Mouse (Mus musculus): Measurements from ENCODE around the gene Usp38.

The Usp38 gene

DNA sequence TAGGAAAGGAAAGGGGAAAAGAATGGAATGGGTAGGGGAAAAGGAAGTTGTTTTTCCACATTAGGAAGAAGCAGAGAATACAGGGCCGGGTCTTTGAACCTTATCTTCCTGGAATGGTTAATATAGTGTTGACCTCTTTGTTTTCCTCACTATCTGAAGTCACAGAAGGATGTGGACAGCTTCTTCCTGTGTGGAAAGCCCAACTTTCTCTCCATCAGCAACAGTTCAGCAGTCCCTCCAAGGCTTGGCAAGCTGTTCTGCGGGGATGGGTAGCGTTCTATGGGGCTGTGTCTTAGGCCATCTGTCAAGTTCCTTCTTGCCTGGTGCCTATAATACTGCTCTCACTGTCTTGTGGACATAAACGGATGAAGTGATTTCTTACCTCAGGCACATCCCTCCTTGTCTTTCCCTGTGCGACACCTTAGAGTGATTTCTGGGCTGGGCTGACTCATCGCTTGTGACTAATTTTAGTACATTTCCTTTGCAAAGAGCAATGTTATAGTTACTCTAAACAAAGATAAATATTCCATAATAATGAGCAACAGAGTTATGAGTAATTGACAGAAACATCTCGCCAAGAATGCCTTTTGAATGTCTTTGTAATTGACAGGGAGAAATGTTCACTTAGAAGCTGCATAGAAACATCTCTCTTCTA, 52.7 kb downstream of the Usp38 start:
- no peak for DNase-seq (ENCODE audit: low spot score in 2 of 2)

DNA sequence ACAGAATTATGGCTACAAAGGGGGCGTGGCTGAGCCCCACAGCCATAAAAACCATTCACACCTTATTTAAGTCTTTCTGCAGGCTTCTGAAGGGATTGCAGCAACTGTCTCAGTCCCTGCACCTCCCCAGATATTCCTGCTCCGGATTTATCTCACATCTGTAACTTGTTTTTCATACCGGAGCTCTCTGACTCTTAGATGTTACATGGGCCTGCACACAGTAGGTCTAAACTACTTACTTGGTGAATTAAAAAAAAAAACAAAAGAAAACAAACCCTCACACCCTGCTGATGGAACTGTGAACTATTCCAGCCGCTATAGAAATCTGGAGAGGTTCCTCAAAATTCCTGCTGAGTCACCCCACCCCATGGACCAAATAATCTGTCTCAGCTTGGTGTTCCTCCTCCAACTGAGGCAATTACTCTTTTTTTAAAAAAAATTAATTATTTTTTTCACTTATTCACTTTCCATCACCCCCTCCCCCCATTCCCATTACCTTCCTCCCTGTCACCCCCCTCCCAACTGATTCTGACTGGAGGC, 53.6 kb downstream of the Usp38 start:
- no peak for DNase-seq (ENCODE audit: low spot score in 2 of 2)

DNA sequence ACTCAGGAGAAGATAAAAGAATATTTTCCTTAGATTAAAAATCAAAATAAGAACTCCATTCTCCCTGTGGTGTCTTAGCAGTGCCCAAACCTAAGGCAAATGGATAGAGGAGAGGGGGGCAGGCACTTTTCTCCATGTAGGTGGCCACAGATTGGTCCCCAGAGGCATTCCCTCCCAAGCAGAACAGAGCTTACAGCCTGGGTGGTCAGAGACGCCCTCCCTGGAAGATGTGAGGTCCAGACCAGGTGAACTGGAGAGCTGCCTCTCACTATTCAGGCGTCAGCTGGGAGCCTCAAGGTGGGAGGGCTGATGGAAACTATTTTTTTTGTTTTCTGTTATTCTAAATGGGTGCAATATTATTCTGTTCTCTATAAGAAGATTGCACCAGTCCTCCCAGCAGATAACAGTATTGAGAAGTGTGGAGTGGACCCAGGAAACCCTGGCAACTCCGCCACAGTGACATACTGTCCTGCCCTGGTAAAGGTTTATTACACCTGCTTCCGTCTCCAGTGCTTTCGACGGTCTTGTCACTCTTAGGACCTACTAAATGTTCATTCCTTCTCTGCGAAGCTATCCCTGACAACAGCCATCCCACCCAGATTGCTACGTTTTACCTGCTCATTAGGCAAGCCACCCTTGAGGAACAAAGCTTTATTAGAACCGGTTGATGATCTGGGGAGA, 55.0 kb downstream of the Usp38 start:
- no peak for DNase-seq (ENCODE audit: low spot score in 2 of 2)

DNA sequence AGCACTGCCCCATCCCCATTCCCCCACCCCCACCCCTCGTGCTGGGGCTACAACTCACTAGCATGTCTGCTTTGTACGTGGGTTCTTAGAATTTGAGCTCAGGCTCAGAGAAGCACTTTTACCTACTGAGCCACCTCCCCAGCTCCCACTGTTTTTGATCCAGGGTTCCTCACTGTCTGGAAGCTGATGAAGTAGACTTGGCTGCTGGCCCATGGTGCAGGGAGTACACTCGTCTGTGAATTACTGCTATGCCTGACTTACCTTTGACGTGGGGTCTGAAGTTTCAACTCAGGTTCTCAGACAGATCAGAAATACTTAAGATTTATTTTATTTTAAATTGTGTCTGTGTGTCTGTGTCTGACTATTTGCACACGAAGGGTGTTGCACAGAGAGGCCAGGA, 57.0 kb downstream of the Usp38 start:
- DNase-seq (ENCODE audit: low spot score in 2 of 2), result no peak

DNA sequence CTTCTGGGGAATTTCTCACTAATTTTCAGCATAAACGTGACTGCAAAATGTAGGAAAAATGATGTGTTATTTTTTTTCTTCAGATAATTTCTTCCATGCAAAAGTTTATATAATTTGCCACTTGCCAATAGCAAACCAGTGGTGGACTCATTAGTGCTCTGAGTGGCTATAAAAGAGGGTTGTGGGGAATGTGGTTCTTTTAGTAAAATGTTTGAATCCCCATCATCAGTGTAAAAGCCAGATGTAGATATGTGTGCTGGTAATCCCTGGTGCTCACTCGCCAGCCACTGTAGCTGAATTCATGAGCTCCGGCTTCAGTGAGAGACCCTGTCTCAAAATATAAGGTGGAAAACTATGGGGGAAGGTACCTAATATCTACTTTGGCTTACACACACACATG, 61.8 kb downstream of the Usp38 start:
- no peak for DNase-seq (ENCODE audit: low spot score in 2 of 2)

DNA sequence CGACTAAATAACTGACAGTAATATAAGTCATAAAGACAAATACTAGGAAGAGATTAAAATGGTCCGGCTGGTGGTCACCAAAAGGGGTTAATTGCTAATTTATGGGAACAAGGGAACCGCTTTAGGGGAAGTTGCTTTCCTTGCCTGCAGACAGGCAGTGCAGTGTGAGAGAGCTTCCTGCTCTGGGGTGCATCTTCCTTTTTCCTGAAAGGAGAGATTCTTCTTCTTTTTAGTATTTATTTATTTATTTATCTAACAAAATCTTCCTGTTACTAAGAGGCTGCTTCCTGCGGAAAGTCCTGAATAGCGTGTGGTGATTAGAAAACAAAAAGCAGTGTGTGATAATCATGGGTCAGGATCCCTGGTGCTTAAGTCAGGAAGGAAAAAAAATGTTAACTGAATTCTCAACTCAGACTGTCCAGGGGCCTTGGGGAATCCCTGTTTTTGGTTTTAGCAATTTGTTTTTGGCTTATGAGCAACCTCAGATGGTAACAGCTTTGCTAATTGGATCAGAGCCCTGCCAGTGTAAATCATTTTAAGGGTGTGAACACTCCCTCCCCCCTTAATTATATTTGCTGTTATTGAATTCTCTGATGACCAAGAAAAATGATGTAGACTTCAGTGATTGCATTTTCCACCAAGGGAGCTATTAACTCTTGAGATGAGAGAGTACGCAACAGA, 62.4 kb downstream of the Usp38 start:
- DNase-seq (ENCODE audit: low spot score in 2 of 2), result no peak

DNA sequence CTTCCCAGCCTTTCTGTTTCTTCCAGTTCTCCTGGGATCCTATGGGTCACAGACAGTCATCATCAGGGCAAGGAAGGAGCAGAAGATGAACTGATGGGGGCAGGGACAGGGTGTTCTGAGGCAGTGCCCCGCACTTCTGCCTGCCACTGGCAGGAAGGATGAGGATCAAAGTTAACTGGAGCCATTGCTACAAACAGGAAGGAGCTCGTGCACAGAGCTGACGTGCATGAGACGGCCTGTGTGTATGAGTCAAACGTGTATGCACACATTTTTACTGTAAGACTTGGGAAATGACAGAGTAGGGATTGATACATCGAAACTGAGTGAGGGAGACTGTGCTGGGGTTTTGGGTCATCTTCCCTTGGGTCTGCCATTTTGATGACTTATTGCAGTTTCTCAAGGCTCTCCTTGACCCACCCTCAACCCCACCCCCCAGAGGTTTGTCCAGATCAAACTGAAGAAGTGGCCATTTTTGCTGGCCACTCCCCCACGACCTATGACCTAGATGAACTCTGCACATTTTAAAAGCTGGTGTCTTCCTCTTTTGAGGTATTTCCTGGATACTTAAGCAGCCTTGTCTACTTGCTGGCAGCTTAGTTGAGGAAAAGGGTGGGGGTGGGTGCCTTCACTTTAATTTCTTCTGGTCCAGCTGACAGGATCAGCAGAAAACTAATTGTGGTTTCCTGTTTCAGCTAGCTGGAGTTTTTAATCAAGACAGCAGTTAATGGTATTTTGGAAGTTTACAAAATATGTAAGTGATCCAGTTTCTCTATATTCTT, 66.1 kb downstream of the Usp38 start:
- DNase-seq (ENCODE audit: low spot score in 2 of 2), result no peak

DNA sequence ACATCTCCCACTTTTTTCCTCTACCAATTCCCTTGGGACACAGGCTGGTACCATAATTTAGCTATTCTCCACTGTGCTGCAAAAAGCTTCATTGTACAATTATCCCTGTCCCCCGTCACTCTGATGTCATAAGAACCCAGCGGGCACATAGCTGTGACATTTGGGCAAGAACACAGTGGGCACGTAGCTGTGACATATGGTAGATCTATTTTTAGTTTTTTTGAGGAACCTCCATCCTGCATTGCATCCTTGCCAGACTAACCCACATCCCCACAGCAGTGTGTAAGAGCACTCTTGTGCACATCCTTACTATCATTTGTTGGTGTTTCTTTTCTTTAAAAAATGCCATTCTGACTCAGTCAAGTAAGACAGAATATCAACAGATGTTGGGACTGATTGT, 71.0 kb downstream of the Usp38 start:
- DNase-seq (ENCODE audit: low spot score in 2 of 2), result no peak

- DNase-seq (ENCODE audit: low spot score in 2 of 2), result no peak
These were observed 73.1 kb downstream of the Usp38 start for GRCm38 (mm10) chr8:80941621-80942020.

- DNase-seq (ENCODE audit: low spot score in 2 of 2), result no peak
These were observed 76.7 kb downstream of the Usp38 start for GRCm38 (mm10) chr8:80937814-80938650.

Measured in spleen, postnatal 4 days (tissue).